Mouse (Mus musculus) E14TG2a.4 (cell line): ENCODE measurements around the gene Rb1.

ENCODE experiments used
- CTCF ChIP-seq: conservative IDR thresholded peaks from 2 replicates; pipeline ENCODE4 v1.5.1; 2014; ENCODE audit warnings: low read length
- NANOG ChIP-seq: IDR thresholded peaks from 2 replicates; pipeline ENCODE4 v1.6.1; 2014; ENCODE audit warnings: borderline replicate concordance, low read length, mixed read lengths
- POU5F1 ChIP-seq: IDR thresholded peaks from 2 replicates; pipeline ENCODE4 v1.6.1; 2014; ENCODE audit warnings: low read length, borderline replicate concordance

DNA sequence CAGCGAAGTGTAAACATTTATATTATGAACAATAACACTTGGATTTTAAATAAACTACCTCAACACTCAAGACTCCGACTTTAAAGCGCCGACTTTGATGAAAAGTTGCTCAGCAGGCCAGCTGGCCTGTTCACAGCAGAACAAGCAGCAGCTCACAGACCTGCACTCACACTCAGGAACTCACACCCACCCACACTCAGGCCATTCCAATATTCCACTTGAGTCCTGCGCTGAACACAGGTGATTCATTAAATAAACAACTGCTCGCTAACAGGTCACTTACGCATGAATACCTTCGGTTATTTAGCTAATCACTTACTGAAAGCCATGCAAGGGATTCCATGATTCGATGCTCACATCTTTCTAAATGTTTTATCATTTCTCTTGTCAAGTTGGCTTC lies 63.4 kb downstream of the Rb1 start:
- no peak for TF ChIP-seq CTCF
- no peak for TF ChIP-seq NANOG
- TF ChIP-seq POU5F1, result no peak
